Mouse (Mus musculus): ENCODE measurements around the gene Gm42906. TPM values are rescaled to one million over a fixed set of nuclear protein-coding genes. Genes with fewer than 3 reads are reported as not detected.

Gm42906 gene
- polyA plus RNA-seq, 1 experiment, result not detected

DNA sequence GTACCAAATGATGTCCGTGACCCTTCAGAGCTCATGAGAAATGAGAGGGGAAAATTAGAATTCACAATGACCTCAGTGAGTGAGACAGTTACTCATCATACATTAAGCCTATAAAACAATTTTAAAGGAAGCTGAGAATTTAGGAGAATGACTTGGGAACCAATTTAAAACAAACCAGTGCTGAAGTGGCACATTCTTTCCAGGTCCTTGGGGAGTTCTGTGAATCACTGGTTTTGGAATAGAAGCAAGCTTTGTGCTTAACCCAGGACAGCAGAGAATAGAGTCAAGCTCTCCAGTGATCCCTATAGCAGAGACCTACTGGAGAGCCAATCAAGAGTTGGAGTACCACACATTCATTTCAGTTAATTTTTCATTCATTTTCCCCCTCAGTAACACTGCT lies 254.2 kb downstream of the Gm42906 start:
- no peak for TF ChIP-seq POLR2A (IDR thresholded peaks at IDR 0.05; ENCODE audit: extremely low read depth, insufficient read depth, low read length)
- no peak for TF ChIP-seq CTCF (IDR thresholded peaks at IDR 0.05; ENCODE audit: extremely low read depth, insufficient read depth, low read length)
- no peak overlapping the region for H3K4me3 ChIP-seq (ENCODE audit: insufficient read depth, low read length)
- no peak overlapping the region for H3K27ac ChIP-seq (ENCODE audit: insufficient read depth, low read length)
- H3K4me1 ChIP-seq (ENCODE audit: control insufficient read depth, insufficient read depth, low read length), result no peaks in the 10 kb centered on the region

DNA sequence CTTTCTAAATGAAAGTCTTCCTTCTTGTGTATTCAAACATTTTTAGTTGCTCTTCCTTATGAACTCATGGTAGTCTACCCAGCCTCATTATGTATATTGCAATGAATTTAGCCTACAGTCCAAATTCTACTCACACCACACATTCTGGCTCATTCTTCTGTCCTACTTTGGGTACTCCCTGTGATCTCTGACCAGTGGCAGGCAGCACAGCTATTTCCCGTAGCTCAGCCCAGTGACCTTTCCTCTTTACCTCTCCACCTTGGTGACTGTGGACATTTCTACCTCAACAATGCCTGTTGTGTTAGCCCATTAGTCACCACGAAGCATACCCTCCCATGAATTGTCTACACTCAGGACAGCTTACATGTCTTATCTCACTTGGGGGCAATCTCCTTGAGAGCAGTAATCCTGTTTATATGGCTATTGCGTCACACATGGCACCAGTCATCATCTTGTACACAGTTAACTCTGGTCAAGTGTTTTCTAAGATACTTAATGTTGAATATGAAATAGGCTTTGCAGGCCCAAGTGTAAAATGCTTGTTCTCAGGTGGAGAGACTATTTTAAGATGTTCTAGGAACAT lies 257.7 kb downstream of the Gm42906 start:
- no peak overlapping the region for H3K4me3 ChIP-seq (ENCODE audit: insufficient read depth, low read length)
- H3K27ac ChIP-seq (ENCODE audit: insufficient read depth, low read length), result no peak overlapping the region
- no peaks in the 10 kb centered on the region for H3K4me1 ChIP-seq (ENCODE audit: control insufficient read depth, insufficient read depth, low read length)
- TF ChIP-seq CTCF (IDR thresholded peaks at IDR 0.05; ENCODE audit: extremely low read depth, insufficient read depth, low read length) (no peak), POLR2A (IDR thresholded peaks at IDR 0.05; ENCODE audit: extremely low read depth, insufficient read depth, low read length) (no peak)

DNA sequence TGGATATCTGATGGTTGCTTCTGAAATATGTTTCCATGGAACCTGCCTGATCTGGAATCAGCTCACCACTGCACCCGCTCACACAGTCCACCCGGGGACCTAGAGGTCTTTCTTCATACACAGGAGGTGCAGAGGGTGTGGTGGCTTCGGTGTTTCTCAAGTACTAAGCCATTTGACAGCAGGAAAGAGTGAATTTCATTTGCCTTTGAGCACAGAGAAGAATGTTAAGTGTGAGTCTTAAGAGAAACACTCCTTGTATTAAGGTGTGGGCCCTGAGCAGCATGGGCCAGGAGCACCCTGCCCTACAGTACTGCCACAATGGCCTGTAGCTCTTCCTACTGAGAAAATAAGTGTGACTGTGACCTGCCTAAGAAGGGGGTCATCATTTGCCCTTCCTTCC lies 259.8 kb downstream of the Gm42906 start:
- Histone ChIP-seq H3K27ac (ENCODE audit: insufficient read depth, low read length) (no peak overlapping the region), H3K4me1 (ENCODE audit: control insufficient read depth, insufficient read depth, low read length) (no peaks in the 10 kb centered on the region; the same call in 1 of the 2 replicates), H3K4me3 (ENCODE audit: insufficient read depth, low read length) (no peak overlapping the region)
- TF ChIP-seq POLR2A (IDR thresholded peaks at IDR 0.05; ENCODE audit: extremely low read depth, insufficient read depth, low read length) (no peak), CTCF (IDR thresholded peaks at IDR 0.05; ENCODE audit: extremely low read depth, insufficient read depth, low read length) (no peak)

DNA sequence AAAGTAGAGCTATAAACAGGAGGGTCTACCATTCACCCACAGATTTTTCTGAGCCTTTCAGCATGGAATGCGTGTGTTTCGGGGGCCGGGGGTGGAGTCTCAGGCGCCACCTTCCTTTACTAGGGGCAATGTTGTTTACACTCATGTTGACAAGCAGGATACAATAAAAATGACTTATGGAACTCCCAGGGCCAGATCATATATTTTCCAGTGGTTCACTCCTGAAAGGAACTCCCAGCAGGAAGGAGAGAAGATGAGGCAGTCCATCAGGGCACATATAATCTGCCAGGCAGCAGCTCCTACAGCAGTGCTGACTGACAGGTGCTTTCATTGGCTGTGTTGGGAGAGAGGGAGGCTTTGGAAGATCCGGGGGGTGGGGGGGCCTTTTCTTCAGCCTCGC lies 260.3 kb downstream of the Gm42906 start:
- no peak for TF ChIP-seq POLR2A (IDR thresholded peaks at IDR 0.05; ENCODE audit: extremely low read depth, insufficient read depth, low read length)
- TF ChIP-seq CTCF (IDR thresholded peaks at IDR 0.05; ENCODE audit: extremely low read depth, insufficient read depth, low read length), result no peak
- Histone ChIP-seq H3K27ac (ENCODE audit: insufficient read depth, low read length) (no peak overlapping the region), H3K4me1 (ENCODE audit: control insufficient read depth, insufficient read depth, low read length) (no peaks in the 10 kb centered on the region; the same call in 1 of the 2 replicates), H3K4me3 (ENCODE audit: insufficient read depth, low read length) (no peak overlapping the region)

DNA sequence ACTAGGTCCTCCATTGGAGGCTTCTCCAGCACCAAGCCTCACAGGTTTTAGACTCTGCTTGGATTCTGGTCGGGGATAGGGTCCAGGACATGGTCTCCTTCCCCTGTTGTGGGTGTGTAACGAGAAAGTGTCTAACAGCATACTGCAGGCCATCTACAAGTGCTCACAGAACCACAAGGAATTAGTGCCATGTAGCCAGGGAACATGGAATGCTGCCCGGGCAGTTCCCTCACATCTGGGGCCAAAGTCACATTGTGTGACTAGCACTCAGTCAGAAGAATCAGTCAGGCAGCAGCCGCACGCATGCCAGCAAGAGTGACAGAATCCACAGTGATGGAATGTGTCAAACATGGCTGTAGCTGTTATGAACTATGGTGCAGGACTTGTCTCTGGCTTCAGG lies 261.7 kb downstream of the Gm42906 start:
- peak overlapping the region; percentile 78 for H3K27ac ChIP-seq (ENCODE audit: insufficient read depth, low read length)
- TF ChIP-seq POLR2A (IDR thresholded peaks at IDR 0.05; ENCODE audit: extremely low read depth, insufficient read depth, low read length) (no peak), CTCF (IDR thresholded peaks at IDR 0.05; ENCODE audit: extremely low read depth, insufficient read depth, low read length) (no peak)
- no peak overlapping the region for H3K4me3 ChIP-seq (ENCODE audit: insufficient read depth, low read length)
- no peaks in the 10 kb centered on the region; the same call in 1 of the 2 replicates for H3K4me1 ChIP-seq (ENCODE audit: control insufficient read depth, insufficient read depth, low read length)

DNA sequence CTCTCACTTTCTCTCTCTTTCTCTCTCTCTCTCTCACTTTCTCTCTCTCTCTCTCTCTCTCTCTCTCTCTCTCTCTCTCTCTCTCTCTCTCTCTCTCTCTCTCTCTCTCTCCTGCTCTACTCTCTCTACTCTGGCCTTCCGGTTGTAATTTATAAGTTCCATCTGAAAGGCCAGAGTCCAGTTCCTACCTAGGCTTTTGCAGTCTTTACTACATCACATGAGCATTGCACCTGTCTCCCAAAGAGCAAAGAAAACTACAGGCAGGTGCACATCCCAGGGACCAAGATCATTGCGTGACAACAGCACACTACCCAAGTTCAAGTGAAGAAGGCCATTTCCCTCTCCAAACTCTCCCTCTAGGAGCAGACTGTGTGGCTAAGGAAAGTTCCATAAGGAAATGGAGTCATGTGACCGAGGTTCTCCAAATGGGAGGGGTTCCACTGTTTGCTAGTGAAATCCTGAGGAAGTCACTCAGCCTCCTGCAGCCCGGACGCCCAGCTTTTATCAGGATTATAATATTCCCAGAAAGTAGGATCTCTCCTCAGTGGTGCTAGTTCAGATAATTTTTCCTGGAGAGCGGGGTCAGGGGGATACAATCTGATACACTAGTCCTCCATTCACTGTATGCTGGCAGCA lies 262.5 kb downstream of the Gm42906 start:
- TF ChIP-seq CTCF (IDR thresholded peaks at IDR 0.05; ENCODE audit: extremely low read depth, insufficient read depth, low read length) (no peak), POLR2A (IDR thresholded peaks at IDR 0.05; ENCODE audit: extremely low read depth, insufficient read depth, low read length) (no peak)
- H3K27ac ChIP-seq (ENCODE audit: insufficient read depth, low read length), result no peak overlapping the region
- H3K4me3 ChIP-seq (ENCODE audit: insufficient read depth, low read length), result no peak overlapping the region
- no peaks in the 10 kb centered on the region; the same call in 1 of the 2 replicates for H3K4me1 ChIP-seq (ENCODE audit: control insufficient read depth, insufficient read depth, low read length)

DNA sequence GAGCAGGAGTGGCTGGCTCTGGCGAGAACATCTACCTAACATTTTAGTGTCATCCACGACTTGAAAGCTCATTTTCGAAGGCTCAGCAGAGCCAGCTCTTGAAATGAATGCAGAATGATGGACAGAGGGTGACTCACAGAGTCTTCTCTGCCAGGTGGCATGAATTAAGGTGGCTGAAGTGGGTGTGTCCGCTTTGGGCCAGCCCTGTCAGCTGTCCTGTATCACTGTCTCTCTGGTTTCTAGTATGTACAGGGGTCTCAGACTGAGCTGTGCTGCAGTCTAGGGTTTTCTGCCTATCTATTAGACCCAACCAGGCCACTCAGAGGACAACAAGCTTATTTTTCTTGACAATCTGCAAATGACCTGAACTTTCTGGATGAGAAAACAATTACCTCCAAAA lies 263.1 kb downstream of the Gm42906 start:
- no peak overlapping the region for H3K27ac ChIP-seq (ENCODE audit: insufficient read depth, low read length)
- H3K4me3 ChIP-seq (ENCODE audit: insufficient read depth, low read length), result no peak overlapping the region
- no peaks in the 10 kb centered on the region; the same call in 1 of the 2 replicates for H3K4me1 ChIP-seq (ENCODE audit: control insufficient read depth, insufficient read depth, low read length)
- no peak for TF ChIP-seq CTCF (IDR thresholded peaks at IDR 0.05; ENCODE audit: extremely low read depth, insufficient read depth, low read length)

DNA sequence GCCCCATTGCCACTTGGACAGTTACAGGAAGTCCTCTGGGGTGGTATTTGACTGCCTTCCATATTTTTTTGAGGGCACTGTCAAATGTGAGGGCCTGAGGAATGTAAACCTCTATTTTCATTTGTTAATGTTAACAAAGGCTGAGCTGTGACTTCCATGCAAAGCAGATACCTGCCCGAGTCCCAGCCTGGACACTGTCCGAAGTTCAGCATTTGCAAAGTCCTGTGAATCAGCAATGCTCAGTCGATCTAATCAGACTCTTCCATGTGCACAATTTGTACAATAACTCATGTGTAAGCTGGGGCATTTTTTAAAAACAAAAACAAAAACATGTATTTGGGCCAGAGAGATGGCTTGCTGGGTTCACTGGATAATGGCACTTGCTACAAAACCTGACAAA lies 265.3 kb downstream of the Gm42906 start:
- H3K4me3 ChIP-seq (ENCODE audit: insufficient read depth, low read length), result no peak overlapping the region
- H3K27ac ChIP-seq (ENCODE audit: insufficient read depth, low read length), result no peak overlapping the region
- TF ChIP-seq CTCF (IDR thresholded peaks at IDR 0.05; ENCODE audit: extremely low read depth, insufficient read depth, low read length) (no peak), POLR2A (IDR thresholded peaks at IDR 0.05; ENCODE audit: extremely low read depth, insufficient read depth, low read length) (no peak)
- H3K4me1 ChIP-seq (ENCODE audit: control insufficient read depth, insufficient read depth, low read length), result no peaks in the 10 kb centered on the region; the same call in 1 of the 2 replicates

DNA sequence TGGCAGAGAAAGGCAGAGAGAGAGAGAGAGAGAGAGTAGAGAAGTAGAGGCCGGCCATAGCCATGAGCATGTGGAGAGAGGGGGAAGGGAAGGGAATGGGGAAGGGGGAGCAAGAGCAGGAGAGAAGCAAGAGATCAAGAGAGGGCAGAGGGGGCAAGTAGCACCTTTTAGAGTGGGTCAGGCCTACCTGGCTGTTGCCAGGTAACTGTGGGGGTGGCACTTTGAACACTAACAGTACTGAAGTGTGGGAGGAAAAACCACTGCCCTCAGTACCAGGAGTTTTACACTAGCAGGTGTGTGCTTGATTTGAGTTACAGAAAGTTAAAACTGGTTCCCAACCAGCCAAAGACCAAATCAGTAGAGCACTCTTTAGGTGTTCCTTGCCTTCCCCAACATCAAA lies 272.7 kb downstream of the Gm42906 start:
- Histone ChIP-seq H3K4me1 (ENCODE audit: control insufficient read depth, insufficient read depth, low read length) (no peaks in the 10 kb centered on the region; the same call in 1 of the 2 replicates), H3K27ac (ENCODE audit: insufficient read depth, low read length) (no peak overlapping the region), H3K4me3 (ENCODE audit: insufficient read depth, low read length) (no peak overlapping the region)
- no peak for TF ChIP-seq CTCF (IDR thresholded peaks at IDR 0.05; ENCODE audit: extremely low read depth, insufficient read depth, low read length)
- TF ChIP-seq POLR2A (IDR thresholded peaks at IDR 0.05; ENCODE audit: extremely low read depth, insufficient read depth, low read length), result no peak

DNA sequence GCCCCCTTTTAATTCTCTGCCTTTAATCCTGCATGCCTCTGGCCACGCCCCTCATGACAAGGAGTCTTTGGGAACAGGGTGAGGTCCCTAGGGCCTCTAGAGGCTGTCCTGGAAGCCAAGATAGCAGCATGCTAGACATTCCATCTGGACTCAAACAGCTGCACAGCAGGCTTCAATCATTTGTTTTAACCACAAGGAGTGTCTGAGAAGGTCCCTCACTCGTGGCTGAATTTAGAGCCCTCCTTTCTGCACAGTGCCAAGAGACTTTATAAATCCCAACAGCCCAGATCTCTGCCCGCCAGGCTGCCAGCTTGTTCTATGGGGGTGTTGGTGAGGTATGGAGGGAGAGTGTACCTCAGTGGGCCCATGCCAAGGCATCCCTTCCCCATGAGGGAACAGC lies 273.2 kb downstream of the Gm42906 start:
- TF ChIP-seq CTCF (IDR thresholded peaks at IDR 0.05; ENCODE audit: extremely low read depth, insufficient read depth, low read length) (no peak), POLR2A (IDR thresholded peaks at IDR 0.05; ENCODE audit: extremely low read depth, insufficient read depth, low read length) (no peak)
- no peak overlapping the region for H3K27ac ChIP-seq (ENCODE audit: insufficient read depth, low read length)
- no peak overlapping the region for H3K4me3 ChIP-seq (ENCODE audit: insufficient read depth, low read length)
- H3K4me1 ChIP-seq (ENCODE audit: control insufficient read depth, insufficient read depth, low read length), result no peaks in the 10 kb centered on the region; the same call in 1 of the 2 replicates
